Comparison of ENCODE assay signal across 29 mouse cellular contexts in the genomic region with DNA sequence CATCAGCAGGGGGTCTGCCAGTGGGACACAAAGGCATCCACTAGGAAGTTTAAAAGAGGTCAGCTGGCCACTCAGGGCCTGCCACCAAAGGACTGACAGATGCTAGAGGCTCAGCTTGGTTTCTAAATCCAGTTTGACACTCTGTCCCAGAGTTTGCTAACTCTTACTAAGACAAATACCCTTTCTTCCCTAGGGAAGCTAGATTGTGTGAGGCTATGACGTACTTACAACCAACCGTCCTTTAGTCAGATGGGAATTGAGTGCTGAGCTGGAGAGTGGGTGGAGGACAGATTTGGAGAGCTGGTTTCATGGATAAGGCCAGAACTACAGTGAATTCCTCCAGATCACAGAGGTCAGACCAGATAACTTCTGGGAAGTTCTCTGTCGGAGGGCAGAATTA. TPM values are rescaled to one million over a fixed set of nuclear protein-coding genes. Genes with fewer than 3 reads are reported as not detected.
DNase-seq lines count a peak whose midpoint lies in the region; ATAC-seq and TF ChIP-seq lines count a peak whose summit lies in the region.
"Had no signal": no experiment of that assay in that cellular context is flagged by ENCODE, and none has a peak within 500 bp of the region (broad histone marks: within the 10 kb centered on the region; RNA-seq: fewer than 3 reads in every experiment).

No protein-coding gene starts in this region.

- H3K4me1 ChIP-seq in heart, postnatal 0 days (ENCODE audit: control insufficient read depth, insufficient read depth), result peaks cover 28% of the 10 kb centered on the region
- H3K4me1 ChIP-seq in brown adipose tissue, adult 24 weeks (ENCODE audit: control insufficient read depth, insufficient read depth, insufficient read length, low read length), result peaks cover 19% of the 10 kb centered on the region; the same call in 1 of the 2 replicates
- H3K4me1 ChIP-seq in liver, embryonic 13.5 days (replicated peaks), result peaks cover 15% of the 10 kb centered on the region
- no peaks in the 10 kb centered on the region for H3K4me1 ChIP-seq in hindbrain, postnatal 0 days (ENCODE audit: insufficient read depth, low read length)
- H3K4me1 ChIP-seq: forebrain, embryonic 15.5 days; intestine, embryonic 15.5 days had no signal

- H3K36me3 ChIP-seq in heart, postnatal 0 days (replicated peaks; ENCODE audit: control insufficient read depth, insufficient read depth, low read length), result peaks cover 34% of the 10 kb centered on the region
- peaks cover 45% of the 10 kb centered on the region for H3K36me3 ChIP-seq in liver, embryonic 13.5 days
- H3K36me3 ChIP-seq in hindbrain, postnatal 0 days (ENCODE audit: insufficient read depth, low read length), result peaks cover 3% of the 10 kb centered on the region; the same call in 1 of the 2 replicates
- H3K36me3 ChIP-seq: forebrain, embryonic 15.5 days; intestine, embryonic 15.5 days had no signal

- DNase-seq in heart, adult 11 months, result peak; percentile 95
- DNase-seq in heart, postnatal 14 days, result no peak
- DNase-seq in heart, postnatal 0 days (ENCODE audit: low spot score), result no peak
- no peak for DNase-seq in heart, adult 8-10 months (ENCODE audit: low spot score)
- DNase-seq in liver, embryonic 13.5 days, result no peak
- DNase-seq in hindbrain, postnatal 0 days (ENCODE audit: low spot score), result no peak
- DNase-seq in thymus, postnatal 0 days (ENCODE audit: low spot score), result no peak
- DNase-seq: adrenal gland, postnatal 14 days; cerebellum, adult 2 months; cerebellum, postnatal 25 days; kidney, adult 8-10 months; kidney, postnatal 4 days; lung, adult 18-20 months; lung, postnatal 10 days; midbrain, embryonic 14.5 days; right cerebral cortex, postnatal 4 days; thymus, adult 2 months; thymus, postnatal 4 days had no signal

- H3K4me2 ChIP-seq in heart, postnatal 0 days (ENCODE audit: low read depth, low read length), result no peak overlapping the region
- no peak overlapping the region for H3K4me2 ChIP-seq in liver, embryonic 13.5 days
- no peak overlapping the region for H3K4me2 ChIP-seq in hindbrain, postnatal 0 days (ENCODE audit: low read depth, low read length)
- H3K4me2 ChIP-seq: forebrain, embryonic 15.5 days; heart, embryonic 12.5 days; intestine, embryonic 15.5 days; limb, embryonic 15.5 days had no signal

- H3K27me3 ChIP-seq in heart, postnatal 0 days (ENCODE audit: control insufficient read depth, insufficient read depth, low read length), result no peaks in the 10 kb centered on the region
- H3K27me3 ChIP-seq in liver, embryonic 13.5 days, result no peaks in the 10 kb centered on the region
- no peaks in the 10 kb centered on the region for H3K27me3 ChIP-seq in hindbrain, postnatal 0 days (ENCODE audit: insufficient read depth, low read length)
- H3K27me3 ChIP-seq: forebrain, embryonic 15.5 days; heart, embryonic 12.5 days; intestine, embryonic 15.5 days; limb, embryonic 15.5 days; Patski had no signal

- H3K9me3 ChIP-seq in heart, postnatal 0 days (replicated peaks; ENCODE audit: control insufficient read depth, low read length), result no peaks in the 10 kb centered on the region
- H3K9me3 ChIP-seq in liver, embryonic 13.5 days (replicated peaks), result no peaks in the 10 kb centered on the region
- no peaks in the 10 kb centered on the region for H3K9me3 ChIP-seq in hindbrain, postnatal 0 days (ENCODE audit: low read length)
- H3K9me3 ChIP-seq: forebrain, embryonic 10.5 days; forebrain, embryonic 15.5 days; heart, embryonic 12.5 days; hindbrain, embryonic 10.5 days; intestine, embryonic 15.5 days; limb, embryonic 15.5 days had no signal

- peak overlapping the region; percentile 87 for H3K27ac ChIP-seq in heart, postnatal 0 days (ENCODE audit: low read depth)
- H3K27ac ChIP-seq in brown adipose tissue, adult 24 weeks (replicated peaks; ENCODE audit: low read depth, low read length), result peak overlapping the region; percentile 94
- H3K27ac ChIP-seq in liver, embryonic 13.5 days, result no peak overlapping the region
- no peak overlapping the region for H3K27ac ChIP-seq in hindbrain, postnatal 0 days
- H3K27ac ChIP-seq: forebrain, embryonic 10.5 days; forebrain, embryonic 15.5 days; hindbrain, embryonic 10.5 days; intestine, embryonic 15.5 days; kidney, postnatal 0 days; limb, embryonic 15.5 days; macrophage had no signal

- no peak for ATAC-seq in heart, postnatal 0 days (ENCODE audit: insufficient read depth, low read depth)
- ATAC-seq in liver, embryonic 13.5 days (ENCODE audit: low read depth), result peak; percentile 48; the same call in 1 of the 2 replicates
- ATAC-seq in hindbrain, postnatal 0 days, result no peak
- ATAC-seq: forebrain, embryonic 15.5 days; hindbrain, embryonic 16.5 days; intestine, embryonic 15.5 days; Patski had no signal

- 53% methylated on average over 3 of the region's 3 CpGs for WGBS in heart, postnatal 0 days
- WGBS in liver, embryonic 13.5 days (ENCODE audit: insufficient replicate concordance), result 36% methylated on average over 3 of the region's 3 CpGs
- 85% methylated on average over 3 of the region's 3 CpGs for WGBS in hindbrain, postnatal 0 days

- no peak for TF ChIP-seq EP300 in heart, postnatal 0 days (IDR thresholded peaks at IDR 0.05; ENCODE audit: low read depth)

- no peak overlapping the region for H3K9ac ChIP-seq in heart, postnatal 0 days (replicated peaks; ENCODE audit: low read depth, low read length)
- H3K9ac ChIP-seq in liver, embryonic 13.5 days, result no peak overlapping the region
- no peak overlapping the region for H3K9ac ChIP-seq in hindbrain, postnatal 0 days (replicated peaks; ENCODE audit: low read length)
- H3K9ac ChIP-seq: forebrain, embryonic 15.5 days; heart, embryonic 12.5 days; intestine, embryonic 15.5 days; limb, embryonic 15.5 days had no signal

- TF ChIP-seq CTCF in heart, postnatal 0 days (IDR thresholded peaks at IDR 0.05; ENCODE audit: low read depth), result no peak
- TF ChIP-seq CTCF in hindbrain, postnatal 0 days (IDR thresholded peaks at IDR 0.05; ENCODE audit: low read depth), result no peak

- no peak overlapping the region for H3K4me3 ChIP-seq in heart, postnatal 0 days (ENCODE audit: low read depth, low read length)
- H3K4me3 ChIP-seq in brown adipose tissue, adult 24 weeks (ENCODE audit: insufficient read depth, low read depth, low read length), result no peak overlapping the region
- no peak overlapping the region for H3K4me3 ChIP-seq in liver, embryonic 13.5 days (replicated peaks)
- no peak overlapping the region for H3K4me3 ChIP-seq in hindbrain, postnatal 0 days (ENCODE audit: low read length)
- H3K4me3 ChIP-seq: forebrain, embryonic 10.5 days; forebrain, embryonic 15.5 days; heart, embryonic 12.5 days; hindbrain, embryonic 10.5 days; intestine, embryonic 15.5 days; limb, embryonic 15.5 days had no signal

- intact Hi-C loops in heart, postnatal 14 days (cut with DNase I), result no loop called here

RNA-seq across cellular contexts. Expression of gene Smu1, which starts 43.1 kb away (rescaled TPM):
- 10 to 100 TPM; 28.1 to 31.6 TPM for total RNA-seq in heart, postnatal 14 days (2021)
- 56.4 and 86.6 TPM in 2 replicates for total RNA-seq in heart, postnatal 0 days (2014; rRNA removed; ENCODE audit: low replicate concordance)
- 68.6 and 73.6 TPM in 2 replicates for polyA plus RNA-seq in heart, postnatal 0 days (2015; fragmentation: Nextera tagmentation; extraction: Ambion mirVana)
- 10 to 100 TPM; 29.4 to 31.0 (median 30.4) TPM for total RNA-seq in heart, adult 8-10 months (2022)
- 35.8 and 42.9 TPM in 2 replicates for polyA plus RNA-seq in brown adipose tissue, adult 24 weeks (2012; ENCODE audit: insufficient read depth, insufficient read length, missing spikeins)
- polyA plus RNA-seq in liver, embryonic 13.5 days (2015; fragmentation: Nextera tagmentation; extraction: Ambion mirVana), result 96.1 and 106 TPM in 2 replicates
- 56.2 and 75.1 TPM in 2 replicates for total RNA-seq in hindbrain, postnatal 0 days (2014; rRNA removed)
- polyA plus RNA-seq in hindbrain, postnatal 0 days (2015; fragmentation: Nextera tagmentation; extraction: Ambion mirVana), result 104 and 111 TPM in 2 replicates
- polyA plus RNA-seq in thymus, postnatal 0 days (2015; fragmentation: Nextera tagmentation; extraction: Ambion mirVana), result 158 and 161 TPM in 2 replicates

RNA-seq across cellular contexts. Expression of gene B4galt1, which starts 52.9 kb away (rescaled TPM):
- 10 to 100 TPM; 65.7 to 70.3 TPM for total RNA-seq in heart, postnatal 14 days (2021)
- 125 and 129 TPM in 2 replicates for total RNA-seq in heart, postnatal 0 days (2014; rRNA removed; ENCODE audit: low replicate concordance)
- 49.6 and 50.3 TPM in 2 replicates for polyA plus RNA-seq in heart, postnatal 0 days (2015; fragmentation: Nextera tagmentation; extraction: Ambion mirVana)
- 10 to 100 TPM; 53.9 to 60.3 (median 57.4) TPM for total RNA-seq in heart, adult 8-10 months (2022)
- polyA plus RNA-seq in brown adipose tissue, adult 24 weeks (2012; ENCODE audit: insufficient read depth, insufficient read length, missing spikeins), result 33.0 and 33.8 TPM in 2 replicates
- polyA plus RNA-seq in liver, embryonic 13.5 days (2015; fragmentation: Nextera tagmentation; extraction: Ambion mirVana), result 29.9 and 33.8 TPM in 2 replicates
- 14.5 and 14.8 TPM in 2 replicates for total RNA-seq in hindbrain, postnatal 0 days (2014; rRNA removed)
- polyA plus RNA-seq in hindbrain, postnatal 0 days (2015; fragmentation: Nextera tagmentation; extraction: Ambion mirVana), result 7.1 and 7.6 TPM in 2 replicates
- polyA plus RNA-seq in thymus, postnatal 0 days (2015; fragmentation: Nextera tagmentation; extraction: Ambion mirVana), result 29.6 and 32.0 TPM in 2 replicates

Comparison
In these comparisons a context has a peak if more than half of its experiments do, and no peak if none do; other contexts are left out.
1. H3K27ac ChIP-seq: peak in heart, postnatal 0 days (single experiment) and brown adipose tissue, adult 24 weeks (single experiment); none in liver, embryonic 13.5 days (single experiment) and hindbrain, postnatal 0 days (single experiment).